Mouse (Mus musculus) hindbrain, embryonic 12.5 days (tissue): Measurements from ENCODE around the gene Yipf2. TPM values are rescaled to one million over a fixed set of nuclear protein-coding genes. Genes with fewer than 3 reads are reported as not detected.
"Not testable (repeated sequence)": the region's sequence is repeated elsewhere in the genome, so short reads cannot be mapped to it uniquely, and the experiment has no call there.

Experiments
- ATAC-seq: fragments of 200-750 bp; cut with Nextera tagmentation; 2 replicates; pipeline ENCODE4 v1.8.0; 2017; ENCODE audit warnings: moderate TSS enrichment; ENCODE audit not compliant: low FRiP score
- H3K27ac ChIP-seq: fragments of 300-500 bp; sonication (generic); 2 replicates; pipeline ENCODE4 v1.5.1; 2016; ENCODE audit warnings: mild to moderate bottlenecking
- H3K27me3 ChIP-seq: fragments of 300-500 bp; sonication (generic); 2 replicates; pipeline ENCODE4 v1.6.1; 2016; ENCODE audit warnings: mild to moderate bottlenecking
- H3K36me3 ChIP-seq: fragments of 300-500 bp; sonication (generic); 2 replicates; pipeline ENCODE4 v1.6.1; 2016; ENCODE audit warnings: mild to moderate bottlenecking
- H3K4me1 ChIP-seq: fragments of 300-500 bp; sonication (generic); 2 replicates; pipeline ENCODE4 v1.6.1; 2016
- H3K4me2 ChIP-seq: fragments of 300-500 bp; sonication (generic); replicated peaks from 2 replicates; pipeline ENCODE4 v1.6.1; 2016; ENCODE audit warnings: mild to moderate bottlenecking
- H3K4me3 ChIP-seq: fragments of 300-500 bp; sonication (generic); 2 replicates; pipeline ENCODE4 v1.5.1; 2016; ENCODE audit warnings: mild to moderate bottlenecking
- H3K9ac ChIP-seq: fragments of 300-500 bp; sonication (generic); 2 replicates; pipeline ENCODE4 v1.6.1; 2016; ENCODE audit warnings: mild to moderate bottlenecking, moderate library complexity
- H3K9me3 ChIP-seq: fragments of 300-500 bp; sonication (generic); replicated peaks from 2 replicates; pipeline ENCODE4 v1.6.1; 2016; ENCODE audit warnings: mild to moderate bottlenecking
- WGBS: fragments of 180-500 bp; shearing (Covaris S2); methylation state at CpG from one replicate; pipeline ENCODE4 v1.1.7; 2016; 5-methylcytosine and 5-hydroxymethylcytosine counted together
- polyA plus RNA-seq: library from polyadenylated mRNA; unstranded; fragments of >200 nt; fragmentation: Nextera tagmentation; extraction: Ambion mirVana; gene quantifications from 2 replicates; pipeline ENCODE4 v1.2.1, GENCODE M21; 2016

Gene Yipf2
- polyA plus RNA-seq, 1 experiment from 2014 or later = 21.5 TPM

DNA sequence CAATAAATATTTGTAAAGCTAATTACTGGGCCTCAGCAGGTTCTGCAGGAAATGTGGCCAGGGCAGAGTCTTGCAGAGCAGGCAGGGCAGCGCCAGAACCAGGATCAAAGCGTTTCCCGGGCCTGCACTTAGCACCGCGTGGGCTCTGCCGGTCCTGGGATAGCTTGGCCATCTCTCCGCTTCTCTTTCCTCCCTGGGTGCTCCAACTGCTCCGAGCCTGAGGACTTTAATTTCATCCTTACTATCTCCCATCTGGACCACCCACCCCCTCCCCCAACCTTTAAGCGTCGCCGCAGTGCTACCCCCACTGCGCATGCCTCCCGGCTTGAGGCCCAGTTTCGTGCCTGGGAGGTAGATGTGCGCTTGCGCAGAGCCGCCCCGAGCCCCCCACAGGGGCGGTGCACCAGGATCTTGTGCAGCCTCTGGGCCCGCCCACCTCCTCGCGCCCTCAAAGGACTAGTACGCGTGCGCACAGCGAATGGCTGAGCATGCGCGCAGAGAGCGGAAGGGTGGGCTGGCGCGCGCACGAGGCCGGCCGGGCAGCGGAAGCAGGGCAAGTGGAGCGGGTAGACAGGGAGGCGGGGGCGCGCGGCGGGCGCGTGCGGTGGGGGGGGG lies 23.1 kb upstream of the Yipf2 start, which contains the start of gene Smarca4:
TSS of gene Smarca4 (plus strand) at position 553 of the 615 bp plus-strand sequence.
- Histone ChIP-seq H3K27me3 (no peaks in the 10 kb centered on the region), H3K4me1 (peaks cover 25% of the 10 kb centered on the region), H3K9me3 (no peaks in the 10 kb centered on the region), H3K27ac (peak within 1 kb of the TSS; percentile 97), H3K4me2 (peak within 1 kb of the TSS; percentile 70), H3K36me3 (peaks cover 3% of the 10 kb centered on the region; the same call in 1 of the 2 replicates), H3K4me3 (peak within 1 kb of the TSS; percentile 63), H3K9ac (peak within 1 kb of the TSS; percentile 87)
- peak; percentile 96 for ATAC-seq
- WGBS = under 1% methylated on average over 45 of the region's 45 CpGs

DNA sequence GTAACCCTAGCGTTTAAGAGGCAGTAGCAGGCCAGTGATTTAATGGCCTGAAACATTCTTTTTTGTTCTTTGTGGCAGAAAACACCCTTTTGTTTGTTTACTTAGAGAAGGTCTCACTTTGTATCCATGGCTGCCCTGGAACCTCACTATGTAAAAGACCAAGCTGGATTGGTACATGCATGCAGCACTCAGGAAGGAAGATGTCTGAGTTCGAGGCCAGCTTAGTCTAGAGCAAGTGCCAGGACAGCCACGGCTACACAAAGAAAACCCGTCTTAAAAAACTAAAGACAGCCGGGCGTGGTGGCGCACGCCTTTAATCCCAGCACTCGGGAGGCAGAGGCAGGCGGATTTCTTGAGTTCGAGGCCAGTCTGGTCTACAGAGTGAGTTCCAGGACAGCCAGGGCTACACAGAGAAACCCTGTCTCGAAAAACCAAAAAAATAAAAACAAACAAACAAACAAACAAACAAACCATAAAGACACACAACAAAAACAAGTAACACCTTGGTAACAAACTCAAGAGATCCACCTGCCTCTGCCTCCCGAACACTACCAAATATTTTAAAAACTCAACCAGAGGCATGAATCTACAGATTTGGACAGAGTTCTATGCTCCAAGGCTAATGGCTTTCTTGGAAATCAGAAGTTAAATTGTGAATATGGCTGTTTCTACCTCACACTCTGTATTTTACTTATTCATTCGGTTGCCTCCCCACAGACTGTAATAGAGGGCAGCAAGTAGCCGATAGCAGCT lies 22.4 kb upstream of the Yipf2 start:
- no peak for ATAC-seq
- WGBS = 81% methylated on average over 15 of the region's 15 CpGs

DNA sequence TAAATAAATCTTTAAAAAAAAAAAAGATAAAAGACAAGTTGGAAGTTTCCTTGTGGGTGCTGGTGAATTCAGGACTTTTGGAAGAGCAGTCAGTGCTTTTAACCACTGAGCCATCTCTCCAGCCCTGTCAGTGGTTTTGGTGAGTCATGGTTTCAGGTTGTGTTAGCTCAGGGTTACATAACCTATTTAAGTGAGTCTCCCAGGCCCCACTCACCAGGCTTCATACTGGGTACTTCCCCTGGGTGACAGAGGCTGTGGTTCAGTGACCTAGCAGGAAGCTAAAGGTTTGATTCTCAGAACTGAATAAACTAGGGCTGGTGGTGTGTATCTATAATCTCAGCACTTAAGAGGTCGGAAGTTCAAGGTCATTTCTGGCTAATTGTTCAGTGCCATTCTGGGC lies 17.2 kb upstream of the Yipf2 start:
- ATAC-seq = no peak

More for the DNA sequence above, 22.4 kb upstream of the Yipf2 start:
- Histone ChIP-seq H3K9me3 (no peaks in the 10 kb centered on the region), H3K4me2 (peak overlapping the region; percentile 70), H3K27ac (peak overlapping the region; percentile 95), H3K36me3 (peaks cover 3% of the 10 kb centered on the region; the same call in 1 of the 2 replicates), H3K9ac (peak overlapping the region; percentile 70), H3K4me1 (peaks cover 25% of the 10 kb centered on the region), H3K27me3 (no peaks in the 10 kb centered on the region), H3K4me3 (peak overlapping the region; percentile 63)

DNA sequence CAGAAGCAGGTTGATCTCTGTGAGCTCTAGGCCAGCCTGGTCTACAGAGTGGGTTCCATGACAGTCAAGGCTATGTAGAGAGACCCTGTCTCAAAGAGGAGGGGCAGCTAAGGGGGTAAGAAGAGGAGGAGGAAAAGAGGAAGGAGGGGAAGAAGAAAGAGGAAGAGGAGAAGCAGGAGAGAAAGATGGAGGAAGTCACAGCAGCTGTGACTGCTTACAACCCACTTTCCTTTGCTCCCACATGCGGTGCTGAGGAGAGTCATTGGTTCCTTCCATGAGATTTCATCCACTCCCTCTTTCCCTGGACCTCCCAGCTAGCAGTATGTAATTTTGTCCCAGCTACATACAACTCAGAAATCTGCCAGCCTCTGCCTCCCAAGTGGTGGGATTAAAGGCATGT lies 14.0 kb upstream of the Yipf2 start:
- Histone ChIP-seq H3K27me3 (no peaks in the 10 kb centered on the region), H3K27ac (no peak overlapping the region), H3K4me1 (no peaks in the 10 kb centered on the region), H3K9me3 (no peaks in the 10 kb centered on the region), H3K36me3 (no peaks in the 10 kb centered on the region), H3K4me2 (no peak overlapping the region), H3K4me3 (no peak overlapping the region), H3K9ac (no peak overlapping the region)
- WGBS = 82% methylated on average over 1 of the region's 1 CpGs
- no peak for ATAC-seq

More for the DNA sequence above, 17.2 kb upstream of the Yipf2 start:
- Histone ChIP-seq H3K36me3 (no peaks in the 10 kb centered on the region), H3K9ac (no peak overlapping the region), H3K4me3 (no peak overlapping the region), H3K4me2 (no peak overlapping the region), H3K9me3 (no peaks in the 10 kb centered on the region), H3K27ac (no peak overlapping the region), H3K27me3 (no peaks in the 10 kb centered on the region), H3K4me1 (peaks cover 3% of the 10 kb centered on the region)
- 86% methylated on average over 1 of the region's 1 CpGs for WGBS

DNA sequence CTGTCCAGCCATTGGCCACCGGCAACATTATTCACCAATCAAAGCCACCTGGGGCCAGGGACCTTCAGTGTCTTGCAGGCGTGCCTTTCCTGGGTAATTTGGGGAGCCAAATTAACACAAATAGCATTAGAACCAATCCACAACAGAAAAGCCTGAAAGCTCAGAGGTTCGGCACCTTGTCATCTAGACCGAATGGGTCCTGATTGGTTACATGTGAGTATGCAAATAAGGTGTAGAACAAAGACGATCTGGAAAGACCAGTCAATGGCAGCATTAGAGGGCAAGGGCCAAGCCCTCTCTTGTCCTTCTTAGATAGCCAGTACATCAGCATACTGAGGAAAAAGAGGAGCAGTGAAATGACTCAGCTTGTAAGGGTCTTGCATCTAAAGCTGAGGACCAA lies 13.2 kb upstream of the Yipf2 start:
- WGBS = 70% methylated on average over 5 of the region's 5 CpGs
- no peak for ATAC-seq
- Histone ChIP-seq H3K4me2 (no peak overlapping the region), H3K4me1 (no peaks in the 10 kb centered on the region), H3K27ac (no peak overlapping the region), H3K4me3 (no peak overlapping the region), H3K9me3 (no peaks in the 10 kb centered on the region), H3K36me3 (no peaks in the 10 kb centered on the region), H3K9ac (no peak overlapping the region), H3K27me3 (no peaks in the 10 kb centered on the region)

DNA sequence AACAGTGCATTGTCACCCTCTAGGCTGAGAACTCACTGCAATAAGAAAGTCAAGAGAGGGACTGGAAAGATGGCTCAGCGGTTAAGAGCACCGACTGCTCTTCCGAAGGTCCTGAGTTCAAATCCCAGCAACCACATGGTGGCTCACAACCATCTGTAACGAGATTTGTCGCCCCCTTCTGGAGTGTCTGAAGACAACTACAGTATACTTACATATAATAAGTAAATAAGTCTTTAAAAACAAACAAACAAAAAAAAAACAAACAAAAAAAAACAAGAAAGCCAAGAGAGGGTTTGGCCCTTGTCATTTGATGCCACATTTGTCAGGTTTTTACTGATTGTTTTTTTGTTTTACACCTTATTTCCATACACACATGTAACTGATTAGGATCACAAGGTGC lies 11.5 kb upstream of the Yipf2 start:
- Histone ChIP-seq H3K27ac (no peak overlapping the region), H3K4me1 (no peaks in the 10 kb centered on the region), H3K9ac (no peak overlapping the region), H3K4me2 (no peak overlapping the region), H3K27me3 (no peaks in the 10 kb centered on the region), H3K36me3 (no peaks in the 10 kb centered on the region), H3K4me3 (no peak overlapping the region), H3K9me3 (no peaks in the 10 kb centered on the region)
- 71% methylated on average over 5 of the region's 5 CpGs for WGBS
- no peak for ATAC-seq

DNA sequence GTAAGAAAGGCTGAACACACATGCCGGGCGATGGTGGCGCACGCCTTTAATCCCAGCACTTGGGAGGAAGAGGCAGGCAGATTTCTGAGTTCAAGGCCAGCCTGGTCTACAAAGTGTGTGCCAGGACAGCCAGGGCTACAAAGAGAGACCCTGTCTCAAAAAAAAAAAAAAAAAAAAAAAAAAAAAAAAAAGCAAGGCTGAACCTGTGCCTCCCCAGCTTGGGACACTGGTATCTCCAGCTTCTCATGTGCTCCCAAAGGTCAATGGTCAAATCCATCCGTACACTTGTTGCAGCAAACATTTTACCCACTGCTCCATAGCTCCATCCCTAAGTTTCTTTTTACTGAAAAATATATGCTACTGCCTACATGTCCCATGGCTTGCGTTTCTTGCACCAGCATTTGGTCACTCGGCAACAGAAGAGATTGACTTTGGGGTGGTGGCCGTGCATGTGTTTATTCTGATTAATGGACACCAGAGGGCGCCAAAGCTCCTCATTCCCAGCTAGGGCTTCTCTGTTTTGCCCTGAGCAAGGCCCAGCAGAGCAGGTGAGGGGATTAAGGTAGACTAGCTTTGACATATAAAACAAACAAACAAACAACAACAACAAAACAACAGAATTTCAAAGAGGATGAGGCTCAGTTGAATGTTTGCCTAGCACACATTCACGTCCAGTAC lies 9.2 kb upstream of the Yipf2 start:
- 48% methylated on average over 10 of the region's 10 CpGs for WGBS
- ATAC-seq = 0 out of 2 replicates have a peak, but pooled peaks have one; percentile 54
- no peaks in the 10 kb centered on the region for H3K36me3 ChIP-seq
- H3K4me3 ChIP-seq = no peak overlapping the region
- no peaks in the 10 kb centered on the region for H3K27me3 ChIP-seq
- H3K4me2 ChIP-seq = no peak overlapping the region
- no peaks in the 10 kb centered on the region for H3K4me1 ChIP-seq
- H3K9ac ChIP-seq = no peak overlapping the region
- no peak overlapping the region for H3K27ac ChIP-seq
- no peaks in the 10 kb centered on the region for H3K9me3 ChIP-seq

DNA sequence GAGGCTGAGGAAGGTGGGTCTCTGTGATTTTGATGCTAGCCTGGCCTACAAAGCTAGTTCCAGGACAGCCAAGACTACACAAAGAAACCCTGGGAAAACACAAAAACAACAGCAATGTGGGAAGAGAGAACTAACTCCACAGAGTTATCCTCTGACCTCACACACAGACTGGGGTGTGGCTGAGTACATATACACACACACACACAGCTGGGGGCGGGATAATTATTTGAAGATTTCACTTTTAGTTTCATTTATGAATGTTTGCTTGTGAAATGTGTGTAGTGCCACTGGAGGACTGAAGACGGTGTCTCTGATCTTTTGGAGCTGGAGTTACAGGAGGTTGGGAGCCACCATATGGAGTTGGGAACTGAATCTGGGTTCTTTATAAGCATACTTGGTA lies 8.4 kb upstream of the Yipf2 start:
- no peak for ATAC-seq
- no peak overlapping the region for H3K4me3 ChIP-seq
- H3K9me3 ChIP-seq = no peaks in the 10 kb centered on the region
- no peaks in the 10 kb centered on the region for H3K27me3 ChIP-seq
- H3K4me1 ChIP-seq = no peaks in the 10 kb centered on the region
- H3K9ac ChIP-seq = no peak overlapping the region
- H3K36me3 ChIP-seq = peaks cover 2% of the 10 kb centered on the region; the same call in 1 of the 2 replicates
- H3K4me2 ChIP-seq = no peak overlapping the region
- 87% methylated on average over 2 of the region's 2 CpGs for WGBS
- H3K27ac ChIP-seq = no peak overlapping the region

DNA sequence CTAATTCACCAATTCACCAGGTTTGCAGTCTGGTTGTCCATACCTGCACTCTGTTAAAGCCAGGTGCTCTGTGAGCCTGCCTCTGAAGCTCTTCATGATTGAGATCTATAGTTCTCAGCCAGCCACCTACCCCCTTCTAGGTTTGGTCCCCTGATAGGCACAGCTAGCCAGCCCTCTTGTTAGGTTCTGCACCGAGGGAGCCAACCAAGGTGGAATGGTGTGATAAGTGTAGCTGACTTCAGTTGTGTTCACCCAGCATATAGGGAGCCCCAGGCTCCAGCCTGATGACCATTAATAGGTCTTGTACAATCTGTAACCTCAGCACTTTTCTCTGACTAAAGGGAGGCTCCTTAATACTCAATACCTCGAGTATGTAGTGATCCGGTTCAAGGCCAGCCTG lies 7.6 kb upstream of the Yipf2 start:
- peaks cover under 1% of the 10 kb centered on the region; the same call in 1 of the 2 replicates for H3K4me1 ChIP-seq
- no peak overlapping the region for H3K9ac ChIP-seq
- H3K9me3 ChIP-seq = no peaks in the 10 kb centered on the region
- no peak overlapping the region for H3K27ac ChIP-seq
- H3K4me2 ChIP-seq = no peak overlapping the region
- H3K36me3 ChIP-seq = peaks cover 9% of the 10 kb centered on the region; the same call in 1 of the 2 replicates
- no peak for ATAC-seq
- no peak overlapping the region for H3K4me3 ChIP-seq
- H3K27me3 ChIP-seq = no peaks in the 10 kb centered on the region
- 79% methylated on average over 3 of the region's 3 CpGs for WGBS

DNA sequence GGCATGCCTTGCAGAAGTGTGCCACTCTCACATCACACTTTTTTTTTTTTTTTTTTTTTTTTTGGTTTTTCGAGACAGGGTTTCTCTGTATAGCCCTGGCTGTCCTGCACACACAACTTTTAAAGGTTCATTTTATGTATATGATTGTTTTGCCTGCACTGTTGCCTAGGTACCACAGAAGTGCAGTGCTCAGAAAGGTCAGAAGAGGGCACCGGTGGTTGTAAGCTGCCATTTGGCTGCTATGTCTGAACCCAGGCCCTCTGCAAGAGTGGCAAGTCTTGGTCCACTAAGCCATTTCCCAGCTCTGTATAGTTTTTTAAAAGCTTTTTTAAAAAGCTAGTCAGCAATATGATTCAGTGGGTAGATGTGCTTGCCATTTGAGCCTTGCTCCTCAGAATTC lies 5.6 kb upstream of the Yipf2 start:
- Histone ChIP-seq H3K4me2 (no peak overlapping the region), H3K4me1 (peaks cover 21% of the 10 kb centered on the region), H3K36me3 (peaks cover 14% of the 10 kb centered on the region; the same call in 1 of the 2 replicates), H3K9ac (no peak overlapping the region), H3K4me3 (no peak overlapping the region), H3K27me3 (no peaks in the 10 kb centered on the region), H3K27ac (no peak overlapping the region), H3K9me3 (no peaks in the 10 kb centered on the region)
- no peak for ATAC-seq
- 39% methylated on average over 2 of the region's 2 CpGs for WGBS

DNA sequence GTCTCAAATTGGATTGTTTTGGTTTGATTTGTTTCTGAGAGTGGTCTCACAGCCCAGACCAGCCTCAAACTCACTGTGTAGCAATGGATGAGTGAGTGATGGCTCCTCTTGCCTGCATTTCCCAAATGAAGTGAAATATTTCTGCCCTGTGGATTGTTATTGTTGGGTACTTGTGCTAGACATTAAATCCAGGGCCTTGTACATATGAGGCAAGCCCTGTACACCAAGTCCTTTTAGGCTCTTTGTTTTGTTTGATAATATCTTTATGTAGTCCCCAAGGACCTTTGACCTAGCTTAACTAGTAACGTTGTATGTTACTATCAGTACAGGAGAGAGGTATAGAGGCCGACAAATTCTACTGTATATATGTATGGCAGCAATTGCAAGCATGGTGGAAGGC lies 2.2 kb upstream of the Yipf2 start:
- Histone ChIP-seq H3K4me1 (peaks cover 29% of the 10 kb centered on the region), H3K4me3 (no peak overlapping the region), H3K27me3 (no peaks in the 10 kb centered on the region), H3K4me2 (0 out of 2 replicates have a peak overlapping the region, but pooled peaks have one; percentile 15), H3K27ac (no peak overlapping the region), H3K36me3 (peaks cover 21% of the 10 kb centered on the region), H3K9ac (0 out of 2 replicates have a peak overlapping the region, but pooled peaks have one; percentile 4), H3K9me3 (no peaks in the 10 kb centered on the region)
- WGBS = 84% methylated on average over 2 of the region's 2 CpGs
- no peak for ATAC-seq

DNA sequence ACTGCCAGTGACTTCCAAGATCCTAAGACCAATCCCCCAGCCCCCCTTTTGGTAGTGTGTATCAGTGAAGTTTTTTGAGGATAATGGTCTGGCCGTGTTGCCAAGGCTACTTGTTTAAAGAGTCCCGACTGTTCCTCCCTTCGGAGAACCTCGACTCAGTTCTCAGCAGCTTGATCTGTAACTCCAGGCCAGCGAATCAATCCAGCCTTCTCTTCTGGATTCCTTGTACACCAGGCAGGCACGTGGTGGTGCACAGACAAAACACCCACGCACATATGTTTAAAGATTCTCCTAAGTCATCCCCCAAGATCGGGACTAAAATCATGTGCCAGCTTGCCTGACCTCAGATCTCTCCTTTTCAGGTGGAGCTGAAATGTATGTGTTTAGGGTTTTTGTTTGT lies 1.7 kb upstream of the Yipf2 start:
- ATAC-seq, H3K9me3 ChIP-seq, H3K4me3 ChIP-seq, H3K27ac ChIP-seq, H3K27me3 ChIP-seq: not testable (repeated sequence)
- Histone ChIP-seq H3K4me2 (peak overlapping the region; percentile 98), H3K36me3 (peaks cover 26% of the 10 kb centered on the region), H3K9ac (peak overlapping the region; percentile 94; the same call in 1 of the 2 replicates), H3K4me1 (peaks cover 29% of the 10 kb centered on the region)
- WGBS = 90% methylated on average over 8 of the region's 8 CpGs
